Mouse (Mus musculus) heart, adult 2 months (tissue): Measurements from ENCODE around the gene Bnip3.

Experiments
- CTCF ChIP-seq: fragments of 200-600 bp; IDR thresholded peaks from 2 replicates; pipeline ENCODE4 v1.8.1; 2022; ENCODE audit warnings: antibody characterized with exemption, mild to moderate bottlenecking, moderate library complexity
- EP300 ChIP-seq: fragments of 200-500 bp; IDR thresholded peaks from 2 replicates; pipeline ENCODE4 v1.6.1; 2011; ENCODE audit warnings: low read depth, low read length, control low read depth; ENCODE audit not compliant: insufficient read depth
- POLR2A ChIP-seq: fragments of 200-500 bp; IDR thresholded peaks from 2 replicates; pipeline ENCODE4 v1.6.1; 2011; ENCODE audit warnings: mild to moderate bottlenecking, low read depth, low read length, control low read depth; ENCODE audit not compliant: insufficient read depth

DNA sequence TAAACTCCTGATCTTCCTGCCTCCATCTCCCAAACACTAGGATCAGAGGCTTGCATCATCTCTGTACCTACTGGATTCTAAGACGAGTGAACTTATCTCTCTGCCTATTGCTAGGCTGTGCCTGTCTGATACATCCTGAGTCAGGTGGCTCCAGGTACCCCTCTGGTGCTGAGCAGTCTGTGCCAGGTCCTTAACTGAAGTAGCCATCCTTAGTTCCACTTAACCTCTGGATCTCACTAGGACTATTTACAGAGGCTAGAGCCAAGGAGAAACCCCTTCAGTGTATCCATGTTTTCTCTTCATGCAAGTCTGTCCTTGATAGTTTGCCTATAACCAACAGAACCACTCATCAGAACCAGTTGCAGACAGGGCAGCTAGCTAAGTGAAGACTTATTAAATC, 2.9 kb downstream of the Bnip3 start:
- no peak for TF ChIP-seq EP300
- TF ChIP-seq POLR2A, result no peak
- no peak for TF ChIP-seq CTCF
